In genomic region chr1:131566056-131566455, GRCm38 (mm10) we compare ENCODE assay signal across 12 mouse cellular contexts. TPM values are rescaled to one million over a fixed set of nuclear protein-coding genes. Genes with fewer than 3 reads are reported as not detected.
A peak's percentile ranks its signal among the peaks of the same experiment; 100 is the strongest.
DNase-seq lines count a peak whose midpoint lies in the region; ATAC-seq and TF ChIP-seq lines count a peak whose summit lies in the region.
"Not testable (repeated sequence)": the region's sequence is repeated elsewhere in the genome, so short reads cannot be mapped to it uniquely, and the experiment has no call there.
"Had no signal": no experiment of that assay in that cellular context is flagged by ENCODE, and none has a peak within 500 bp of the region (broad histone marks: within the 10 kb centered on the region; RNA-seq: fewer than 3 reads in every experiment).

No protein-coding gene starts in this region.

- H3K79me2 ChIP-seq in heart, adult 2 months (replicated peaks; ENCODE audit: control insufficient read depth, insufficient read depth, low read length), result not testable (repeated sequence)

- WGBS in heart, adult 2 months, result 42% methylated on average over 11 of the region's 11 CpGs
- WGBS in kidney, postnatal 0 days, result 51% methylated on average over 11 of the region's 11 CpGs
- WGBS in lung, adult 2 months, result 39% methylated on average over 11 of the region's 11 CpGs
- WGBS in midbrain, postnatal 0 days, result 32% methylated on average over 11 of the region's 11 CpGs
- WGBS in thymus, adult 2 months, result 19% methylated on average over 11 of the region's 11 CpGs

- H3K4me3 ChIP-seq in heart, adult 2 months; kidney, postnatal 0 days (replicated peaks; ENCODE audit: low read depth, low read length); lung, adult 2 months (replicated peaks; ENCODE audit: extremely low read depth, low read depth, low read length); midbrain, postnatal 0 days (ENCODE audit: low read depth, low read length); thymus, adult 2 months (ENCODE audit: control insufficient read depth, insufficient read depth, low read length): not testable (repeated sequence)

- DNase-seq in adrenal gland, adult 2 months, result peak; percentile 5
- DNase-seq in embryo, embryonic 10.5 days (ENCODE audit: low spot score), result peak; percentile 58
- DNase-seq in heart, adult 2 months; kidney, postnatal 0 days (ENCODE audit: low spot score): not testable (repeated sequence)
- peak; percentile 8 for DNase-seq in lung, adult 2 months
- DNase-seq in midbrain, postnatal 0 days (ENCODE audit: low spot score), result peak; percentile 42
- DNase-seq in thymus, adult 2 months, result peak; percentile 67

- H3K4me1 ChIP-seq in heart, adult 2 months (ENCODE audit: control insufficient read depth, insufficient read depth, low read length); kidney, postnatal 0 days (replicated peaks; ENCODE audit: insufficient read depth, low read length); lung, adult 2 months (ENCODE audit: control insufficient read depth, insufficient read depth, low read length); midbrain, postnatal 0 days (ENCODE audit: insufficient read depth, low read length); thymus, adult 2 months (replicated peaks; ENCODE audit: control insufficient read depth, insufficient read depth, low read length): not testable (repeated sequence)

- not testable (repeated sequence) for H3K9ac ChIP-seq in heart, adult 2 months (ENCODE audit: low read depth, low read length); kidney, postnatal 0 days (ENCODE audit: low read depth, low read length); midbrain, postnatal 0 days (replicated peaks; ENCODE audit: low read length, poor library complexity, severe bottlenecking)

- not testable (repeated sequence) for TF ChIP-seq POLR2A in heart, adult 2 months (IDR thresholded peaks at IDR 0.05; ENCODE audit: insufficient read depth, low read depth, low read length); lung, adult 2 months (IDR thresholded peaks at IDR 0.05; ENCODE audit: borderline replicate concordance, extremely low read depth, low read depth, low read length); thymus, adult 2 months (IDR thresholded peaks at IDR 0.05; ENCODE audit: control insufficient read depth, extremely low read depth, insufficient read depth, low read length, poor library complexity)

- H3K27me3 ChIP-seq in heart, adult 2 months (ENCODE audit: control insufficient read depth, insufficient read depth, low read length); kidney, postnatal 0 days (ENCODE audit: insufficient read depth, low read length); midbrain, postnatal 0 days (ENCODE audit: insufficient read depth, low read length); thymus, adult 2 months (ENCODE audit: control insufficient read depth, insufficient read depth, low read length): not testable (repeated sequence)

- H3K36me3 ChIP-seq in heart, adult 2 months (ENCODE audit: control insufficient read depth, insufficient read depth, low read length); kidney, postnatal 0 days (ENCODE audit: insufficient read depth, low read length); midbrain, postnatal 0 days (ENCODE audit: insufficient read depth, low read length); thymus, adult 2 months (ENCODE audit: control insufficient read depth, insufficient read depth, low read length): not testable (repeated sequence)

- H3K27ac ChIP-seq in heart, adult 2 months; kidney, postnatal 0 days; midbrain, postnatal 0 days (ENCODE audit: low read depth, low read length); thymus, adult 2 months (ENCODE audit: control insufficient read depth, insufficient read depth, low read length): not testable (repeated sequence)

- not testable (repeated sequence) for TF ChIP-seq EP300 in heart, adult 2 months (IDR thresholded peaks at IDR 0.05; ENCODE audit: insufficient read depth, low read depth, low read length)

- not testable (repeated sequence) for H3K4me2 ChIP-seq in kidney, postnatal 0 days (ENCODE audit: low read length); midbrain, postnatal 0 days (ENCODE audit: low read depth, low read length, poor library complexity, severe bottlenecking)

- not testable (repeated sequence) for H3K9me3 ChIP-seq in kidney, postnatal 0 days (replicated peaks; ENCODE audit: low read length); midbrain, postnatal 0 days (ENCODE audit: low read length)

- intact Hi-C loops in heart, adult 2 months (cut with DNase I), result not testable (repeated sequence)

- peak; percentile 70 for ATAC-seq in CD4-positive, CD25-positive, alpha-beta regulatory T cell, adult 4 months
- not testable (repeated sequence) for ATAC-seq in kidney, postnatal 0 days (replicated peaks; ENCODE audit: low FRiP score, low read depth); midbrain, postnatal 0 days (ENCODE audit: low FRiP score)

- peak; percentile 50 for TF ChIP-seq CTCF in heart, adult 2 months (IDR thresholded peaks at IDR 0.05)
- TF ChIP-seq CTCF in kidney, postnatal 0 days (IDR thresholded peaks at IDR 0.05; ENCODE audit: low read depth), result peak; percentile 25; the same call in 1 of the 2 replicates
- not testable (repeated sequence) for TF ChIP-seq CTCF in lung, adult 2 months (IDR thresholded peaks at IDR 0.05; ENCODE audit: insufficient read depth, low read length); thymus, adult 2 months (IDR thresholded peaks at IDR 0.05; ENCODE audit: borderline replicate concordance, control insufficient read depth, extremely low read depth, insufficient read depth, low read length, poor library complexity)
- TF ChIP-seq CTCF in midbrain, postnatal 0 days (IDR thresholded peaks at IDR 0.05), result peak; percentile 38; the same call in 1 of the 2 replicates

RNA-seq across cellular contexts. Expression of gene Avpr1b, which starts 33.0 kb away (rescaled TPM):
- not detected for polyA plus RNA-seq in CD4-positive, CD25-positive, alpha-beta regulatory T cell, adult 4 months (2017; shearing (Covaris generic))
- not detected for total RNA-seq in adrenal gland, adult 2 months (2021)
- not detected in 2 replicates for polyA plus RNA-seq in adrenal gland, adult 2 months (2012; rRNA removed)
- not detected for total RNA-seq in heart, adult 2 months (2021)
- polyA plus RNA-seq in heart, adult 2 months (2012; rRNA removed), result not detected in 2 replicates
- polyA plus RNA-seq in kidney, postnatal 0 days (2015; fragmentation: Nextera tagmentation; extraction: Ambion mirVana), result not detected in 2 replicates
- polyA plus RNA-seq in lung, adult 2 months (2012; rRNA removed), result not detected in 2 replicates
- total RNA-seq in midbrain, postnatal 0 days (2014; rRNA removed), result not detected in 2 replicates
- polyA plus RNA-seq in midbrain, postnatal 0 days (2015; fragmentation: Nextera tagmentation; extraction: Ambion mirVana), result not detected in 2 replicates
- 0.04 TPM in 1 of 2 replicates, not detected in the other for polyA plus RNA-seq in thymus, adult 2 months (2012; rRNA removed)
- total RNA-seq: gastrocnemius, postnatal 10 days; left cerebral cortex, postnatal 36 days had no signal
- polyA plus RNA-seq: hindbrain, embryonic 14.5 days; midbrain, embryonic 16.5 days had no signal

RNA-seq across cellular contexts. Expression of gene Fam72a, which starts 38.4 kb away (rescaled TPM):
- polyA plus RNA-seq in CD4-positive, CD25-positive, alpha-beta regulatory T cell, adult 4 months (2017; shearing (Covaris generic)), result under 1 TPM; 0.24 to 0.73 TPM
- total RNA-seq in adrenal gland, adult 2 months (2021), result under 1 TPM; 0.79 to 0.92 TPM
- 0.07 and 0.16 TPM in 2 replicates for polyA plus RNA-seq in adrenal gland, adult 2 months (2012; rRNA removed)
- total RNA-seq in heart, adult 2 months (2021), result under 1 TPM; 0.73 to 0.78 TPM
- 0.18 and 0.29 TPM in 2 replicates for polyA plus RNA-seq in heart, adult 2 months (2012; rRNA removed)
- 1.7 and 1.8 TPM in 2 replicates for polyA plus RNA-seq in kidney, postnatal 0 days (2015; fragmentation: Nextera tagmentation; extraction: Ambion mirVana)
- polyA plus RNA-seq in lung, adult 2 months (2012; rRNA removed), result 0.20 and 0.38 TPM in 2 replicates
- total RNA-seq in midbrain, postnatal 0 days (2014; rRNA removed), result 0.42 and 0.60 TPM in 2 replicates
- polyA plus RNA-seq in midbrain, postnatal 0 days (2015; fragmentation: Nextera tagmentation; extraction: Ambion mirVana), result 0.53 and 0.82 TPM in 2 replicates
- polyA plus RNA-seq in thymus, adult 2 months (2012; rRNA removed), result 1.8 and 1.9 TPM in 2 replicates

RNA-seq across cellular contexts. Expression of gene Srgap2, which starts 38.9 kb away (rescaled TPM):
- polyA plus RNA-seq in CD4-positive, CD25-positive, alpha-beta regulatory T cell, adult 4 months (2017; shearing (Covaris generic)), result 10 to 100 TPM; 25.0 to 31.5 TPM
- 10 to 100 TPM; 21.8 to 22.2 TPM for total RNA-seq in adrenal gland, adult 2 months (2021)
- 13.9 and 15.2 TPM in 2 replicates for polyA plus RNA-seq in adrenal gland, adult 2 months (2012; rRNA removed)
- total RNA-seq in heart, adult 2 months (2021), result 10 to 100 TPM; 15.9 to 20.5 TPM
- 15.2 and 16.9 TPM in 2 replicates for polyA plus RNA-seq in heart, adult 2 months (2012; rRNA removed)
- polyA plus RNA-seq in kidney, postnatal 0 days (2015; fragmentation: Nextera tagmentation; extraction: Ambion mirVana), result 6.9 and 8.3 TPM in 2 replicates
- 25.6 and 34.8 TPM in 2 replicates for polyA plus RNA-seq in lung, adult 2 months (2012; rRNA removed)
- total RNA-seq in midbrain, postnatal 0 days (2014; rRNA removed), result 76.1 and 80.6 TPM in 2 replicates
- 20.5 and 26.9 TPM in 2 replicates for polyA plus RNA-seq in midbrain, postnatal 0 days (2015; fragmentation: Nextera tagmentation; extraction: Ambion mirVana)
- 28.3 and 37.6 TPM in 2 replicates for polyA plus RNA-seq in thymus, adult 2 months (2012; rRNA removed)
